Mouse (Mus musculus): Measurements from ENCODE around the gene Vps26b. TPM values are rescaled to one million over a fixed set of nuclear protein-coding genes. Genes with fewer than 3 reads are reported as not detected.

The Vps26b gene
- polyA plus RNA-seq, 1 experiment from 2014 or later = 38.3 TPM

DNA sequence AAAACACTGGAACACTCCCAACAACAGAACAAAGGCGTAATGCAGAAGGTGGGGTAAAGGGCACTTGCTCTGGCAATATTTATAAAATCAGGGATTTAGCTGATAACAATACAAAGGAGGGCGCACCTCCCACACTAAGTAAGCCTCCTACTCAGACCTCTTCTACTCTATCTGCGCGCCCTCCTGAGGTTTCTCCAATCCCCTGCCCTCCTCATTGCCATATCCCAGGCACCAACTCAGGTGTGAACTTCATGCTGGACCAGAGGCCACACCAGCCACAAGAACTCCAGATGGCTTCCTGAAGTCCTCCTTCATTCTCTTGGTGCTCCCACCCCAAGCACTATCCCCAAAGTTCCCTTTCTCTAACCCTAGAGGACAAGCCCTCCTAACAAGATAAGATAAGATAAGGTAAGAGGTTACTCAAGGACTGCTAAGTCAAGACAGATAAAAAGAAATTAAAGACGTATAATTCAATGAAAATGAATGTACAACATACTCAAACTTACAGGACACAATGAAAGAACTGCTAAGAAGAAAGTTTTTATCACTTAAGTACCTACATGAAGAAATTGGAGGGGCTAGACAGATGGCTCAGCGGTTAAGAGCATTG is 44.1 kb downstream of the Vps26b start:
- H3K9me3 ChIP-seq (replicated peaks) = no peaks in the 10 kb centered on the region
- DNase-seq (ENCODE audit: low spot score) = no peak
- WGBS = 96% methylated on average over 6 of the region's 6 CpGs
- no peak overlapping the region for H3K27ac ChIP-seq (replicated peaks)
- H3K4me1 ChIP-seq = no peaks in the 10 kb centered on the region
- no peaks in the 10 kb centered on the region for H3K27me3 ChIP-seq (ENCODE audit: low read depth, poor library complexity, severe bottlenecking)
- no peak overlapping the region for H3K4me3 ChIP-seq
- peaks cover 79% of the 10 kb centered on the region for H3K36me3 ChIP-seq

DNA sequence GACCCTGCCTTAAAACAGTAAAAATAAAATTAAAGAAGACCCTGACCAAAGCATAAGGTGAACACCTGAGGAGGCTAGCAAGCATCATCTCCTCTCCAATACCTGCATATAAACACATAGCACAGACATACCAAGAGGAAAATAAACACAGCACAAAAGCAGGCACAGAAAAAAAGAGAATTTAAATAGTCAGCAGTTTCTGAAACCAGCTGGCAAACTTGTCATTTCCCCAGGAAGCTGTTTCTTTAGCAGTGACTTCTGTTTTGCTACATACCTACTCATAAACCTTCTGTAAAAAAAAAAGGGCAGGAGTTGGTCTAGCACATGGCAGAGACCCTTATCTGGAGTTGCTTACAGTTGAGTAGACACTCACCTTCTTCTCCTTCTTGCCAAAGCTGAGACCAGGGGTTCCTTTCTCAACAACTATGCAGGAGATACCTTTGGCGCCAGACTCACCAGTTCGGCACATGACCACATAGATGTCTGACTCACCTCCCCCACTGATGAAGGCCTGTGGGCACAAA is 44.7 kb downstream of the Vps26b start:
- no peaks in the 10 kb centered on the region for H3K4me1 ChIP-seq
- no peaks in the 10 kb centered on the region for H3K27me3 ChIP-seq (ENCODE audit: low read depth, poor library complexity, severe bottlenecking)
- no peak for DNase-seq (ENCODE audit: low spot score)
- WGBS = 90% methylated on average over 2 of the region's 2 CpGs
- H3K9me3 ChIP-seq (replicated peaks) = no peaks in the 10 kb centered on the region
- no peak overlapping the region for H3K27ac ChIP-seq (replicated peaks)
- peaks cover 78% of the 10 kb centered on the region for H3K36me3 ChIP-seq
- H3K4me3 ChIP-seq = no peak overlapping the region

DNA sequence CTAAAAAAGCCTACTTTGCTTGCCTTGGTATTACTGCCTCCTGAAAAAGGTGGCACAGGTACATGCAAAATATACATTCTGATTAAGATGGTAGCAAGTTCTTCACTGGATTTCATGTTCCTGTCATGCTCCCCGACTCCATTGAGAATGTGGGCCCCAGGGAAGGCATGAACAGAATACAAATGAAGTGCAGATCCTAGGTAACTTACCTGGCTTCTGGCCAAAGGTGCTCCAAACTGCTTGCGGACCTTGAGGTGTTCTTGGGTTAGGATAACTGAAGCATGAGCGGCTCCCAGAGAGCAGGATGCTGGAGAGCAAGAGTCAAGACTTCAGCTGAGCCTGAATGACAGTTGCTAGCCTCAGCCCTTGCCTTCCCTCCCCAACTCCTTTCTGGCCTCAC is 51.1 kb downstream of the Vps26b start:
- peaks cover 75% of the 10 kb centered on the region for H3K36me3 ChIP-seq
- no peaks in the 10 kb centered on the region for H3K27me3 ChIP-seq (ENCODE audit: low read depth, poor library complexity, severe bottlenecking)
- H3K9me3 ChIP-seq (replicated peaks) = no peaks in the 10 kb centered on the region
- 91% methylated on average over 3 of the region's 3 CpGs for WGBS
- H3K4me1 ChIP-seq = no peaks in the 10 kb centered on the region
- no peak overlapping the region for H3K27ac ChIP-seq (replicated peaks)
- no peak for DNase-seq (ENCODE audit: low spot score)
- no peak overlapping the region for H3K4me3 ChIP-seq

DNA sequence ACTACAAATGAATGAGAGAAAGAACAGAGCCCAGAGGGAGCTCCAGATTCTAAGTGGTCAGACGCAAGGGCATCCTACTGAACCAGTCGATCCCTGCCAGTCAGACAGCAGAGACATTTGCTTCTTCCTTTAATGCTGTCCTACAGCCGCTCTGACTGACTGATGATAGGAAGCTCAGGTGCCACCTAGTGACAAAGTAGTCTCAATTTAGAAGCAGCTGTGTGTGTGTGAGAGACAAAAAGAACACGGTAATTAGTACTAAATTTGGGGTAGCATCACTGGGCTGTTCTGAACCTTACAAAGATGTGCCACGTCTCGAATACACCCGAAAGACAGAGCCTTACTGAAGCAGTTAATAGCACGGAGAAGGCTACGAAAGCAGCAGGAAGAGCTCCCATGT is 52.1 kb downstream of the Vps26b start:
- Histone ChIP-seq H3K27ac (replicated peaks) (no peak overlapping the region), H3K4me3 (no peak overlapping the region), H3K9me3 (replicated peaks) (no peaks in the 10 kb centered on the region), H3K4me1 (no peaks in the 10 kb centered on the region), H3K27me3 (ENCODE audit: low read depth, poor library complexity, severe bottlenecking) (no peaks in the 10 kb centered on the region), H3K36me3 (peaks cover 78% of the 10 kb centered on the region)
- DNase-seq (ENCODE audit: low spot score) = no peak
- 91% methylated on average over 9 of the region's 9 CpGs for WGBS

Other genes starting within 250 kb of the Vps26b start
- gene Glb1l2, start 223.6 kb downstream of the Vps26b start, polyA plus RNA-seq (2016; fragmentation: Nextera tagmentation; extraction: Ambion mirVana) = 5.8 and 6.0 TPM in 2 replicates
- not detected in 2 replicates for gene Glb1l3, start 169.2 kb downstream of the Vps26b start, polyA plus RNA-seq (2016; fragmentation: Nextera tagmentation; extraction: Ambion mirVana)
- gene Gm1110, start 107.0 kb downstream of the Vps26b start, polyA plus RNA-seq (2016; fragmentation: Nextera tagmentation; extraction: Ambion mirVana) = not detected in 2 replicates
- 43.8 and 46.1 TPM in 2 replicates for gene Acad8, start 30.5 kb downstream of the Vps26b start, polyA plus RNA-seq (2016; fragmentation: Nextera tagmentation; extraction: Ambion mirVana)
- 166 and 178 TPM in 2 replicates for gene Thyn1, start 30.4 kb downstream of the Vps26b start, polyA plus RNA-seq (2016; fragmentation: Nextera tagmentation; extraction: Ambion mirVana)
- gene Ncapd3, start 110 bp upstream of the Vps26b start, polyA plus RNA-seq (2016; fragmentation: Nextera tagmentation; extraction: Ambion mirVana) = 36.9 and 37.3 TPM in 2 replicates
- 146 and 147 TPM in 2 replicates for gene Jam3, start 125.4 kb upstream of the Vps26b start, polyA plus RNA-seq (2016; fragmentation: Nextera tagmentation; extraction: Ambion mirVana)